Mouse (Mus musculus): ENCODE measurements around the gene Frem1. TPM values are rescaled to one million over a fixed set of nuclear protein-coding genes. Genes with fewer than 3 reads are reported as not detected.

Frem1 gene
- polyA plus RNA-seq, 1 experiment: not detected

GRCm38 (mm10) chr4:83030097-83030496 is 22.0 kb downstream of the Frem1 start:
- TF ChIP-seq CEBPB (IDR thresholded peaks at IDR 0.05; ENCODE audit: low read depth) (no peak), MYOD1 (IDR thresholded peaks at IDR 0.05; ENCODE audit: control insufficient read depth, insufficient read length, low read depth) (no peak), MAX (IDR thresholded peaks at IDR 0.05) (no peak), MYOG (IDR thresholded peaks at IDR 0.05; ENCODE audit: control insufficient read depth, extremely low read depth, insufficient read length) (no peak), FOSL1 (IDR thresholded peaks at IDR 0.05; ENCODE audit: insufficient read depth, low read length, poor library complexity, severe bottlenecking) (no peak), CTCF (IDR thresholded peaks at IDR 0.05; ENCODE audit: control insufficient read depth, insufficient read depth, insufficient read length) (no peak), USF1 (IDR thresholded peaks at IDR 0.05; ENCODE audit: low read depth) (no peak)
- Histone ChIP-seq H3K27me3 (ENCODE audit: control insufficient read depth, insufficient read depth, insufficient read length) (peaks cover 12% of the 10 kb centered on the region), H3K4me3 (ENCODE audit: insufficient read depth, poor library complexity, severe bottlenecking) (no peak overlapping the region), H3K79me3 (ENCODE audit: low read depth) (no peaks in the 10 kb centered on the region), H3ac (ENCODE audit: control insufficient read depth, insufficient read length, low read depth) (no peak overlapping the region), H3K79me2 (ENCODE audit: control insufficient read depth, insufficient read depth) (no peaks in the 10 kb centered on the region), H3K36me3 (ENCODE audit: control insufficient read depth, insufficient read depth) (no peaks in the 10 kb centered on the region)

GRCm38 (mm10) chr4:83020759-83021555 is 31.2 kb downstream of the Frem1 start:
- Histone ChIP-seq H3ac (ENCODE audit: control insufficient read depth, insufficient read length, low read depth) (no peak overlapping the region), H3K79me3 (ENCODE audit: low read depth) (no peaks in the 10 kb centered on the region), H3K4me3 (ENCODE audit: insufficient read depth, poor library complexity, severe bottlenecking) (no peak overlapping the region), H3K79me2 (ENCODE audit: control insufficient read depth, insufficient read depth) (no peaks in the 10 kb centered on the region), H3K27me3 (ENCODE audit: control insufficient read depth, insufficient read depth, insufficient read length) (peaks cover 10% of the 10 kb centered on the region), H3K36me3 (ENCODE audit: control insufficient read depth, insufficient read depth) (no peaks in the 10 kb centered on the region)
- TF ChIP-seq MAX (IDR thresholded peaks at IDR 0.05): no peak
- TF ChIP-seq MYOD1 (IDR thresholded peaks at IDR 0.05; ENCODE audit: control insufficient read depth, insufficient read length, low read depth): no peak

GRCm38 (mm10) chr4:83018111-83019105 is 33.7 kb downstream of the Frem1 start:
- Histone ChIP-seq H3K36me3 (ENCODE audit: control insufficient read depth, insufficient read depth) (no peaks in the 10 kb centered on the region), H3K79me3 (ENCODE audit: low read depth) (no peaks in the 10 kb centered on the region), H3K79me2 (ENCODE audit: control insufficient read depth, insufficient read depth) (no peaks in the 10 kb centered on the region), H3K27me3 (ENCODE audit: control insufficient read depth, insufficient read depth, insufficient read length) (peaks cover 14% of the 10 kb centered on the region), H3K4me3 (ENCODE audit: insufficient read depth, poor library complexity, severe bottlenecking) (no peak overlapping the region), H3ac (ENCODE audit: control insufficient read depth, insufficient read length, low read depth) (no peak overlapping the region)
- TF ChIP-seq FOSL1 (IDR thresholded peaks at IDR 0.05; ENCODE audit: insufficient read depth, low read length, poor library complexity, severe bottlenecking) (no peak), CTCF (IDR thresholded peaks at IDR 0.05; ENCODE audit: control insufficient read depth, insufficient read depth, insufficient read length) (no peak), CEBPB (IDR thresholded peaks at IDR 0.05; ENCODE audit: low read depth) (no peak), USF1 (IDR thresholded peaks at IDR 0.05; ENCODE audit: low read depth) (no peak), MYOD1 (IDR thresholded peaks at IDR 0.05; ENCODE audit: control insufficient read depth, insufficient read length, low read depth) (no peak)

GRCm38 (mm10) chr4:83014538-83014937 is 37.6 kb downstream of the Frem1 start:
- Histone ChIP-seq H3K27me3 (ENCODE audit: control insufficient read depth, insufficient read depth, insufficient read length) (peaks cover 4% of the 10 kb centered on the region), H3K79me2 (ENCODE audit: control insufficient read depth, insufficient read depth) (no peaks in the 10 kb centered on the region), H3K36me3 (ENCODE audit: control insufficient read depth, insufficient read depth) (no peaks in the 10 kb centered on the region), H3K79me3 (ENCODE audit: low read depth) (no peaks in the 10 kb centered on the region), H3K4me3 (ENCODE audit: insufficient read depth, poor library complexity, severe bottlenecking) (no peak overlapping the region), H3ac (ENCODE audit: control insufficient read depth, insufficient read length, low read depth) (no peak overlapping the region)
- TF ChIP-seq MAX (IDR thresholded peaks at IDR 0.05): no peak
- TF ChIP-seq CEBPB (IDR thresholded peaks at IDR 0.05; ENCODE audit: low read depth): no peak
- TF ChIP-seq CTCF (IDR thresholded peaks at IDR 0.05; ENCODE audit: control insufficient read depth, insufficient read depth, insufficient read length): no peak
- TF ChIP-seq MYOD1 (IDR thresholded peaks at IDR 0.05; ENCODE audit: control insufficient read depth, insufficient read length, low read depth): no peak
- no peak for TF ChIP-seq FOSL1 (IDR thresholded peaks at IDR 0.05; ENCODE audit: insufficient read depth, low read length, poor library complexity, severe bottlenecking)
- TF ChIP-seq USF1 (IDR thresholded peaks at IDR 0.05; ENCODE audit: low read depth): no peak
- TF ChIP-seq MYOG (IDR thresholded peaks at IDR 0.05; ENCODE audit: control insufficient read depth, extremely low read depth, insufficient read length): no peak

GRCm38 (mm10) chr4:83004086-83004485 is 48.1 kb downstream of the Frem1 start:
- H3K36me3 ChIP-seq (ENCODE audit: control insufficient read depth, insufficient read depth): no peaks in the 10 kb centered on the region

More at GRCm38 (mm10) chr4:83004086-83004485, 48.1 kb downstream of the Frem1 start:
- no peak overlapping the region for H3ac ChIP-seq (ENCODE audit: control insufficient read depth, insufficient read length, low read depth)
- no peak for TF ChIP-seq MYOD1 (IDR thresholded peaks at IDR 0.05; ENCODE audit: control insufficient read depth, insufficient read length, low read depth)
- no peak for TF ChIP-seq FOSL1 (IDR thresholded peaks at IDR 0.05; ENCODE audit: insufficient read depth, low read length, poor library complexity, severe bottlenecking)
- no peak for TF ChIP-seq MYOG (IDR thresholded peaks at IDR 0.05; ENCODE audit: control insufficient read depth, extremely low read depth, insufficient read length)
- TF ChIP-seq CEBPB (IDR thresholded peaks at IDR 0.05; ENCODE audit: low read depth): no peak
- TF ChIP-seq MAX (IDR thresholded peaks at IDR 0.05): no peak
- no peak for TF ChIP-seq USF1 (IDR thresholded peaks at IDR 0.05; ENCODE audit: low read depth)
- H3K79me3 ChIP-seq (ENCODE audit: low read depth): no peaks in the 10 kb centered on the region
- no peak overlapping the region for H3K4me3 ChIP-seq (ENCODE audit: insufficient read depth, poor library complexity, severe bottlenecking)
- no peaks in the 10 kb centered on the region for H3K79me2 ChIP-seq (ENCODE audit: control insufficient read depth, insufficient read depth)
- H3K27me3 ChIP-seq (ENCODE audit: control insufficient read depth, insufficient read depth, insufficient read length): peaks cover 7% of the 10 kb centered on the region
